Mouse (Mus musculus) layer of hippocampus, adult 2 months (tissue): ENCODE data around the gene Gtf2h4. TPM values are rescaled to one million over a fixed set of nuclear protein-coding genes. Genes with fewer than 3 reads are reported as not detected.

Experiments used
- DNase-seq, 2 experiments: peaks; one replicate each; pipeline ENCODE4 v3.0.0; 2022; ENCODE audit warnings: low spot score in 2 of 2
- H3K27ac ChIP-seq: fragments of 200-600 bp; 2 replicates; pipeline ENCODE4 v1.8.1; 2022
- H3K4me3 ChIP-seq: fragments of 200-600 bp; 2 replicates; pipeline ENCODE4 v1.8.1; 2022; ENCODE audit warnings: mild to moderate bottlenecking
- CTCF ChIP-seq: fragments of 200-600 bp; conservative IDR thresholded peaks from 2 replicates; pipeline ENCODE4 v1.8.1; 2022; ENCODE audit warnings: antibody characterized with exemption, mild to moderate bottlenecking, moderate library complexity
- long read RNA-seq, 2 experiments: library from polyadenylated mRNA; stranded (forward); transcript quantifications; one replicate each; pipeline ENCODE4 v2.0.0; 2021; ENCODE audit warnings: borderline mapping rate in 2 of 2
- total RNA-seq, 2 experiments: library from RNA; stranded (reverse); gene quantifications; 2 replicates each; pipeline ENCODE4 v1.2.3; 2021

Gtf2h4 gene
- 10 to 100 TPM; 29.9 to 35.3 TPM for total RNA-seq
- long read RNA-seq, experiment 1, transcript Gtf2h4-201 (14 exons, 1,679 nt) = major isoform, 8 of 11 reads
- long read RNA-seq, experiment 1, partial matches to known transcripts = 1 of 11 reads
- long read RNA-seq, experiment 1, other reads (novel, unspliced or antisense) = 2 of 11 reads
- long read RNA-seq, experiment 2, transcript Gtf2h4-201 (14 exons, 1,679 nt) = major isoform, 15 of 19 reads
- long read RNA-seq, experiment 2, partial matches to known transcripts = 1 of 19 reads
- long read RNA-seq, experiment 2, other reads (novel, unspliced or antisense) = 3 of 19 reads

DNA sequence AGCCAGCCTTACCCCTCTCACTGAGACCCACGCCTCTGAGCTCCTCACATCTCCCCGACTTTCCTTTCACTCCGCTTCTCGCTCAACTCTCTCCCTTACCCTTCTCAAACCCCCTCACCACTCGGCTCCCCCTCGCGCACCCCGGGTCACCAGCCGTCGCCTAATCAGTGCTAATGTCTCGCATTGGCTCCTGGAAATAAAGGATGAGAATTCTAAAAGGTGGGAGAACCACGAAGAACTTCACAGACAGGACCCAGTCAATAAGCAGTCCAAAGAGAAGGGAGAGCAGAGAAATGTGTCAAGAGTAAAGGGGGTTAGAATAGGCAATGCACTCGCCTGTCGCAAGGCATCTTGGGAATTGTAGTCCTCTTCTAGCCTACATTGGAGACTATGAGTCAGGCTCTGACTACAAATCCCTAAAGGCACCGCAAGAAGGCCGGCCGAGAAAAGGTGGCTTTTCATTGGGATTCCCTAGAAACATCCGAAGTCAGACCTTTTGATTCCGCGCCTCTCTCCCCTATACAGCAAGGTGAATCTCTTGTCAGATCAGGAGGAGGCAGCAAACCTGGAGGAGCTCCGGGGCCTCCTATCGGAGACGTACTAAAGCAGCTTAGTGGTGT is at the start of gene Gtf2h4:
Gtf2h4 (minus strand) TSS at position 324 of the 620 bp plus-strand sequence.
- Histone ChIP-seq H3K4me3 (peak within 1 kb of the TSS; percentile 73), H3K27ac (peak within 1 kb of the TSS; percentile 87)
- peak; percentile 91 to 96 for DNase-seq
- TF ChIP-seq CTCF = peak; percentile 36

DNA sequence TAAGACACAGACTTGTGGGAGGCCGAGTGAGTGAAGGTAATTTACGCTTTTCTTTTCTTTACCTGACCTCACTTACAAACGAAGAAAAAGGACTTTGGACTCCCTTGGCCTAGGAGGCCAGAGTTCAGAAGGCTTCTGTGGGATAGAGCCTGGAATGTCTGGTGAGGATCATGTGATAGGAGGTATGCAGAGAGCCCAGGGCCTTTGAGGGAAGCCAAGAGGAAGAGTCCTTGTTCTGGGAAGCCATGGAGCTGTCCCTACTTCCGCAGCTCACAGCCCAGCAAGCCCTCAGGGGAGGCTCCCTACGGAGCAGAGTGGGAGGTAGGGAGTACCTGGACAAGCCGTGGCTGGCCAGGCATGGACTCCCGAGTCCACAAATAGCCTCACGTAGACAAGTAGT is 48.1 kb upstream of the Gtf2h4 start:
- TF ChIP-seq CTCF = no peak
- no peak for DNase-seq
- Histone ChIP-seq H3K4me3 (no peak overlapping the region), H3K27ac (no peak overlapping the region)

GRCm38 (mm10) chr17:35720340-35720727 is 46.8 kb upstream of the Gtf2h4 start:
- TF ChIP-seq CTCF = no peak
- peak in 1 of 2 experiments; percentile 49 for DNase-seq
- Histone ChIP-seq H3K4me3 (no peak overlapping the region), H3K27ac (no peak overlapping the region)

DNA sequence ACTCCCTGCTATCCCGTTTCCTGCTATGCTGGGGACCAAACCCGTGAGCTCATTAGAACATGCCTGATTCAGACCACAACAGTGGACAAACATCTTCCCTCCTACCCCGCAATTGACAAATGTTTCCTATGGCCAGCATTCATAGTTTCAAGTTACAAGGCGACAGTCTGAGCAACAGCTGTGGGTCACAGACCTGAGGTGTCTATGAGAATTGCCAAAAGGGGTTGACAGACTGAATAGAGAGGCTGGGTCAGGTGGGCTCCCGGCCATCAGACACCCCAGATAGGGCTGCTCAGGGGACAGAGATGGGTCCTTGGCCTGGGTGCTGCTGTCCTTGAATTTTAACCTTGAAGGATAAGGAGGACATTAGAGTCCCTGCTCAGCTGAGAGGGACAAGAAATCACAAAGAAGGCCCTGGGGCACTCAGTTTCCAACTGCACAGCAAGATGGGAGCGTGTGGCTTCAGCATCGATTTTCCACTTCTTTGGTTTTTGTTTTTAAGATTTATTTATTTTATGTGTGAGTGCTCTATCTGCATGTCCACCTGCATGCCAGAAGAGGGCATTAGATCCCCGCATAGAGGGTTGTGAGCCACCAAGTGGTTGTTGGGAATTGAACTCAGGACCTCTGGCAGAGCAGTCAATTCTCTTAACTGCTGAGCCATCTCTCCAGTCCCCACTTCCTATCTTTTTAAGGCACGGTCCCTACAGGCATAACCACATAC is 46.2 kb upstream of the Gtf2h4 start:
- TF ChIP-seq CTCF = peak; percentile 60
- no peak overlapping the region for H3K4me3 ChIP-seq
- H3K27ac ChIP-seq = no peak overlapping the region
- no peak for DNase-seq

DNA sequence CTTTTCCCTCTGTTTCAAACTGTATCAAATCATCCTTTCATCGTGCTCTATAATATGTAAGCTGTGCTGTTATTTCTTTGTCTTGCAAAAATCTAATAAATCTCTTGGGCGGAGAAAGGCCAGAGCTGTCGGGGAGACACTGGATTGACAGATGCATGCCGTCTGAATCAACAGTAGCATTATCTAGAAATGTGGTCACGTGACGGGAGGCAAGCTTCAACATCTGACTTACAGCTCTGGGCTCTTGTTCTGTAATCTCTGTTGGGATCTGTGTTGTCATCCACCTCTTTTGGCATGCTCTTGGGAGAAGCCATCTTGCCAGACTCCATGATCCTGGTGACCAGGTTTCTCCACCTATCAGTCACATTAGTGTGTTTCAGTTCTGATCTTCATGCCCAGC is 43.5 kb upstream of the Gtf2h4 start:
- no peak for TF ChIP-seq CTCF
- H3K4me3 ChIP-seq = no peak overlapping the region
- no peak overlapping the region for H3K27ac ChIP-seq
- DNase-seq = no peak

- DNase-seq = no peak
- Histone ChIP-seq H3K27ac (no peak overlapping the region), H3K4me3 (no peak overlapping the region)
- TF ChIP-seq CTCF = no peak
Measured at GRCm38 (mm10) chr17:35716114-35716513, 42.6 kb upstream of the Gtf2h4 start.

GRCm38 (mm10) chr17:35710705-35711347 is 37.3 kb upstream of the Gtf2h4 start:
- no peak for DNase-seq
- TF ChIP-seq CTCF = no peak
- Histone ChIP-seq H3K27ac (no peak overlapping the region), H3K4me3 (no peak overlapping the region)

- Histone ChIP-seq H3K27ac (no peak overlapping the region), H3K4me3 (no peak overlapping the region)
- no peak for TF ChIP-seq CTCF
- no peak for DNase-seq
Measured at GRCm38 (mm10) chr17:35708611-35709010, 35.1 kb upstream of the Gtf2h4 start.

DNA sequence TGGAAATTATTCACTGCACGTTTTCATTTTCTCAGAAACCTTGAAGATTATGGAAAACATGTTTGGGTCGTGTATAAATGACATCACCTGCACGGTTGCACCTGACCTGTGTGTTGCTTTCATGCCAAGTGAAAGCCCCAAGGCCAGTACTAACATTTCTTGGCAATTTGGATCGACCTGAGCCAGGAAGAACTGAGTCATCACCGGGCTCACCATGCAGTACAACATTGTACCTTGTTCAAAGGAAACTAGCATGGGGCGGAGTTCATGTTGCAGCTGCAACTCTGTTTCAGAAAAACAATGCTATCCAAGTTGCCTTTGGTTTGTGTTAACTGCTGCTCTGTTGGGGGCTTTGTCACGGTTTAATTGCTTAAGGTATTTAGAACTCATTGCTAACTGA is 34.4 kb upstream of the Gtf2h4 start:
- DNase-seq = no peak
- H3K27ac ChIP-seq = no peak overlapping the region
- TF ChIP-seq CTCF = no peak
- no peak overlapping the region for H3K4me3 ChIP-seq

GRCm38 (mm10) chr17:35705836-35706235 is 32.3 kb upstream of the Gtf2h4 start:
- no peak for DNase-seq
- Histone ChIP-seq H3K27ac (no peak overlapping the region; the same call in 1 of the 2 replicates), H3K4me3 (no peak overlapping the region)
- peak; percentile 74 for TF ChIP-seq CTCF

DNA sequence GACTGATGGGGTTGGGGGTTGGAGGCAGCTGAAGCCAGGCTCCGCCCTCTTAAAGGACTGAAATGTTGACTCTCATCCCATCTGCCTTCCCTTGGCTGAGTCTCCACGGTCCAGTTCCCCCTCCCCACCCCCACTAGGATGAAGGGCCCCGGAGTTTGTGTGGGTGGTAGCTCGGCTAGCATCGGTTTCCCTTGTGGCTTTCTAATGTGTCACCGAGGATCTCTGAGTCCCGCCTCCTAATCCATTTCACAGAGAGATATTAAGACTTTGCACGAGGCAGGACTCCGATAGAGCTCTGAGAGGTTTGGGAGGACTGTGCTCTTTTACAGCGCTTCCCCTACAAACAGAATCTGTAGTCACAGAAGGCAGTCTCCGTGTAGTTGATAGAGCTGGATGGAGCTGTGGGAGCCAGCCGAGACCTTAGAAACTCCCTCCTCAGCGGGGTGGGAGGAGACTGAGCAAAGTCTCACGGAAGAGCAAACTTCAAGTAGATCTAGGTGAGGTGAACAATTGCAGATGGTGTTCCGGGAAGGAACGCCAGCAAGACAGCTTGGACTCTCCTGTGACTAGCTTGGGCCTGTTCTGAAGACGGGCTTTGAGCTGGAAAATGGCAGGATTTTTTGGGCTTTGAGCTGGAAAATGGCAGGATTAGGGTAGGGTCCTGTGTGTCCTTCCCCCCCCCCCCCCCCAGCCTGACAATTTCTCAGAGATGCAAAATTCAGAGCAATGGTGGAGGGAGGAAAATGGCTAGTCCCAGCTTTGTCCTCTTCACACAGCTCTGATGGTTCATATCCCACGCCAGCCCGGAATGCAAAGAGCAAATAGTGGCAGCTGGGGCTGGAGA is 31.3 kb upstream of the Gtf2h4 start, which contains the start of gene Ddr1:
Ddr1 (minus strand) TSS at position 1 of the 844 bp plus-strand sequence.
- DNase-seq = peak in 1 of 2 experiments; percentile 47
- TF ChIP-seq CTCF = no peak
- H3K27ac ChIP-seq = peak within 1 kb of the TSS; percentile 90
- H3K4me3 ChIP-seq = peak within 1 kb of the TSS; percentile 36

DNA sequence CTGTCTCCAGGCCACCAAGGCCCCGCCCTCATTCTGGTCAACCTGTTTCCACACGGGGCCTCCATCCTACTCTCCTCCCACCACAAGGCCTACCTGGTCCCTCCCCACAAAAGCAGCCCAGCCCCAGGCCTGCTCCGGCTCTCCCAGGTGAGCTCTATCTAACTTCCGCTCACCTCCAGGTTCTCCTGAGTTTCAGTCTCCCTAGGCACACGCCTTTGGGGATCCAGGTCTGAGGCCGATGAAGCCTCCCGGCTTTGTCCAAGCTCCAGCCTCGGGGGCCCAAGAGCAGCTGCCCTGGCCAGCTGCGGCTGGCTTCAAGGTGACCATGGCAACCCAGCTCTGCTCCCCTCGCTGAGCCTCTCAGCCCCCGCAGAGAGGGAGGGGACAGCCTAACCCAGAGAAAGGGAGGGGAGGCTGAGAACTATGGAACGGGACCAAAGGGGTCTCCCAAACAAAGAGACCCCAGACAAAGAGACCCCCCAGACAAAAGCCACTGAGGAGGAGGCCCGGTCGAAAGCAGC is 30.3 kb upstream of the Gtf2h4 start:
- H3K4me3 ChIP-seq = peak overlapping the region; percentile 36
- no peak for DNase-seq
- TF ChIP-seq CTCF = no peak

More for the DNA sequence above, 30.3 kb upstream of the Gtf2h4 start:
- H3K27ac ChIP-seq = peak overlapping the region; percentile 90
